Mouse (Mus musculus): ENCODE measurements at regions not wholly inside any gene's neighbourhood (a gene's known extent, or its start where the extent isn't known, plus 50 kb on each side); places are given as distances from the start of the nearest gene placed in this dataset.

GRCm38 (mm10) chr7:136767231-136767630, 127.2 kb upstream of the Mgmt start:
- DNase-seq (ENCODE audit: low spot score in 2 of 2), result no peak

GRCm38 (mm10) chr7:136780708-136781107, 113.7 kb upstream of the Mgmt start:
- DNase-seq (ENCODE audit: low spot score in 2 of 2), result no peak

GRCm38 (mm10) chr7:136791162-136791561, 103.3 kb upstream of the Mgmt start:
- no peak for DNase-seq (ENCODE audit: low spot score in 2 of 2)

GRCm38 (mm10) chr7:136792131-136792530, 102.3 kb upstream of the Mgmt start:
- DNase-seq (ENCODE audit: low spot score in 2 of 2), result no peak

GRCm38 (mm10) chr7:136796415-136796814, 98.0 kb upstream of the Mgmt start:
- no peak for DNase-seq (ENCODE audit: low spot score in 2 of 2)

- no peak for DNase-seq (ENCODE audit: low spot score in 2 of 2)
Observed at GRCm38 (mm10) chr7:136797780-136798435, 96.5 kb upstream of the Mgmt start.

GRCm38 (mm10) chr7:136798605-136799004, 95.8 kb upstream of the Mgmt start:
- no peak for DNase-seq (ENCODE audit: low spot score in 2 of 2)

- DNase-seq (ENCODE audit: low spot score in 2 of 2), result no peak
Observed at GRCm38 (mm10) chr7:136807101-136807500, 87.3 kb upstream of the Mgmt start.

GRCm38 (mm10) chr7:136807968-136808367, 86.4 kb upstream of the Mgmt start:
- DNase-seq (ENCODE audit: low spot score in 2 of 2), result no peak

GRCm38 (mm10) chr7:136809576-136809975, 84.8 kb upstream of the Mgmt start:
- DNase-seq (ENCODE audit: low spot score in 2 of 2), result no peak

- no peak for DNase-seq (ENCODE audit: low spot score in 2 of 2)
Observed at GRCm38 (mm10) chr7:136813691-136814325, 80.6 kb upstream of the Mgmt start.

GRCm38 (mm10) chr7:136814751-136815150, 79.7 kb upstream of the Mgmt start:
- DNase-seq (ENCODE audit: low spot score in 2 of 2), result no peak

GRCm38 (mm10) chr7:136820291-136820690, 74.1 kb upstream of the Mgmt start:
- DNase-seq (ENCODE audit: low spot score in 2 of 2), result no peak

- DNase-seq (ENCODE audit: low spot score in 2 of 2), result no peak
Observed at GRCm38 (mm10) chr7:136825647-136826046, 68.8 kb upstream of the Mgmt start.

GRCm38 (mm10) chr7:136829621-136830313, 64.6 kb upstream of the Mgmt start:
- no peak for DNase-seq (ENCODE audit: low spot score in 2 of 2)

- DNase-seq (ENCODE audit: low spot score in 2 of 2), result no peak
Observed at GRCm38 (mm10) chr7:136832419-136832818, 62.0 kb upstream of the Mgmt start.

GRCm38 (mm10) chr7:136838971-136839370, 55.4 kb upstream of the Mgmt start:
- no peak for DNase-seq (ENCODE audit: low spot score in 2 of 2)

- DNase-seq (ENCODE audit: low spot score in 2 of 2), result no peak
Observed at GRCm38 (mm10) chr7:136840224-136840623, 54.2 kb upstream of the Mgmt start.

GRCm38 (mm10) chr7:136842751-136843150, 51.7 kb upstream of the Mgmt start:
- no peak for DNase-seq (ENCODE audit: low spot score in 2 of 2)

GRCm38 (mm10) chr7:136844282-136844681, 50.1 kb upstream of the Mgmt start:
- no peak for DNase-seq (ENCODE audit: low spot score in 2 of 2)
